Mouse (Mus musculus) left cerebral cortex, adult 18-20 months (tissue): ENCODE measurements around the gene Rnf146. TPM values are rescaled to one million over a fixed set of nuclear protein-coding genes. Genes with fewer than 3 reads are reported as not detected.

Experiments used
- total RNA-seq, 2 experiments: library from RNA; stranded (reverse); gene quantifications; 2 replicates each; pipeline ENCODE4 v1.2.3; 2021

Gene Rnf146
- total RNA-seq, 2 experiments from 2014 or later = 97.2 to 103 TPM

Other genes starting within 250 kb of the Rnf146 start
- 100 to 1,000 TPM; 169 to 170 TPM for gene Soga3, start 218.6 kb downstream of the Rnf146 start, total RNA-seq
- gene Gm49353, start 163.5 kb downstream of the Rnf146 start, total RNA-seq = 10 to 100 TPM; 17.1 to 28.3 TPM
- 10 to 100 TPM; 74.3 to 76.2 TPM for gene 9330159F19Rik, start 150.8 kb downstream of the Rnf146 start, total RNA-seq
- 10 to 100 TPM; 29.6 to 30.9 TPM for gene Echdc1, start 49.3 kb downstream of the Rnf146 start, total RNA-seq
- 10 to 100 TPM; 11.5 to 13.8 TPM for gene Rspo3, start 173.4 kb upstream of the Rnf146 start, total RNA-seq